Mouse (Mus musculus) forebrain, embryonic 12.5 days (tissue): ENCODE measurements around the gene Ubxn6. TPM values are rescaled to one million over a fixed set of nuclear protein-coding genes. Genes with fewer than 3 reads are reported as not detected.

ENCODE experiments used
- ATAC-seq: fragments of 200-750 bp; cut with Nextera tagmentation; 2 replicates; pipeline ENCODE4 v1.8.0; 2017; ENCODE audit warnings: moderate TSS enrichment; ENCODE audit not compliant: low FRiP score
- H3K27ac ChIP-seq: fragments of 300-500 bp; sonication (generic); 2 replicates; pipeline ENCODE4 v1.5.1; 2016; ENCODE audit warnings: mild to moderate bottlenecking
- H3K27me3 ChIP-seq: fragments of 300-500 bp; sonication (generic); 2 replicates; pipeline ENCODE4 v1.6.1; 2016; ENCODE audit warnings: mild to moderate bottlenecking
- H3K36me3 ChIP-seq: fragments of 300-500 bp; sonication (generic); replicated peaks from 2 replicates; pipeline ENCODE4 v1.6.1; 2016; ENCODE audit warnings: mild to moderate bottlenecking
- H3K4me1 ChIP-seq: fragments of 300-500 bp; sonication (generic); 2 replicates; pipeline ENCODE4 v1.6.1; 2016
- H3K4me2 ChIP-seq: fragments of 300-500 bp; sonication (generic); 2 replicates; pipeline ENCODE4 v1.6.1; 2016; ENCODE audit warnings: mild to moderate bottlenecking, moderate library complexity
- H3K4me3 ChIP-seq: fragments of 300-500 bp; sonication (generic); replicated peaks from 2 replicates; pipeline ENCODE4 v1.5.1; 2016; ENCODE audit warnings: mild to moderate bottlenecking
- H3K9ac ChIP-seq: fragments of 300-500 bp; sonication (generic); 2 replicates; pipeline ENCODE4 v1.6.1; 2016; ENCODE audit warnings: mild to moderate bottlenecking
- H3K9me3 ChIP-seq: fragments of 300-500 bp; sonication (generic); 2 replicates; pipeline ENCODE4 v1.6.1; 2016
- WGBS: fragments of 180-500 bp; shearing (Covaris S2); methylation state at CpG from one replicate; pipeline ENCODE4 v1.1.7; 2016; 5-methylcytosine and 5-hydroxymethylcytosine counted together
- polyA plus RNA-seq: library from polyadenylated mRNA; unstranded; fragments of >200 nt; fragmentation: Nextera tagmentation; extraction: Ambion mirVana; gene quantifications from 2 replicates; pipeline ENCODE4 v1.2.1, GENCODE M21; 2016

Ubxn6 gene
- 49.7 and 50.8 TPM in 2 replicates for polyA plus RNA-seq

GRCm38 (mm10) chr17:56074827-56075208 lies at the start of gene Ubxn6:
Gene Ubxn6, minus strand, starts transcription at chr17:56075028.
- under 1% methylated on average over 35 of the region's 35 CpGs for WGBS

GRCm38 (mm10) chr17:56123681-56124340 lies 49.0 kb upstream of the Ubxn6 start:
- Histone ChIP-seq H3K27me3 (peaks cover 80% of the 10 kb centered on the region), H3K9me3 (peaks cover 9% of the 10 kb centered on the region), H3K36me3 (peaks cover 4% of the 10 kb centered on the region; the same call in 1 of the 2 replicates), H3K4me2 (peak overlapping the region; percentile 57), H3K4me3 (peak overlapping the region; percentile 36), H3K27ac (no peak overlapping the region), H3K9ac (peak overlapping the region; percentile 22), H3K4me1 (peaks cover 16% of the 10 kb centered on the region)
- 53% methylated on average over 59 of the region's 59 CpGs for WGBS
- 0 out of 2 replicates have a peak, but pooled peaks have one; percentile 9 for ATAC-seq

More at GRCm38 (mm10) chr17:56074827-56075208, at the start of gene Ubxn6:
- Histone ChIP-seq H3K4me3 (peak within 1 kb of the TSS; percentile 62), H3K27me3 (no peaks in the 10 kb centered on the region), H3K4me1 (peaks cover 22% of the 10 kb centered on the region), H3K36me3 (peaks cover 32% of the 10 kb centered on the region), H3K9ac (peak within 1 kb of the TSS; percentile 71), H3K4me2 (peak within 1 kb of the TSS; percentile 76), H3K27ac (peak within 1 kb of the TSS; percentile 92), H3K9me3 (no peaks in the 10 kb centered on the region)
- peak; percentile 56 for ATAC-seq

- Histone ChIP-seq H3K4me1 (peaks cover 16% of the 10 kb centered on the region), H3K9ac (no peak overlapping the region), H3K9me3 (peaks cover 9% of the 10 kb centered on the region), H3K4me3 (no peak overlapping the region), H3K27me3 (peaks cover 86% of the 10 kb centered on the region), H3K4me2 (no peak overlapping the region), H3K36me3 (peaks cover 4% of the 10 kb centered on the region; the same call in 1 of the 2 replicates), H3K27ac (no peak overlapping the region)
- no peak for ATAC-seq
- 94% methylated on average over 12 of the region's 12 CpGs for WGBS
These were observed 48.3 kb upstream of the Ubxn6 start for GRCm38 (mm10) chr17:56123161-56123560.

GRCm38 (mm10) chr17:56121826-56122225 lies 47.0 kb upstream of the Ubxn6 start, which contains the start of gene Lrg1:
Gene Lrg1, minus strand, starts transcription at chr17:56122001.
- 46% methylated on average over 2 of the region's 2 CpGs for WGBS
- ATAC-seq, result no peak
- Histone ChIP-seq H3K27ac (no peak within 1 kb of the TSS), H3K4me2 (no peak within 1 kb of the TSS), H3K4me3 (no peak within 1 kb of the TSS), H3K9ac (no peak within 1 kb of the TSS), H3K9me3 (peaks cover 9% of the 10 kb centered on the region), H3K36me3 (0 out of 2 replicates have a peak, but pooled peaks cover 4% of the 10 kb centered on the region), H3K4me1 (peaks cover 21% of the 10 kb centered on the region), H3K27me3 (peaks cover 90% of the 10 kb centered on the region)

- Histone ChIP-seq H3K27me3 (peaks cover 95% of the 10 kb centered on the region), H3K9ac (no peak overlapping the region), H3K4me3 (no peak overlapping the region; the same call in 1 of the 2 replicates), H3K4me2 (0 out of 2 replicates have a peak overlapping the region, but pooled peaks have one; percentile 13), H3K4me1 (peaks cover 21% of the 10 kb centered on the region), H3K9me3 (peaks cover 9% of the 10 kb centered on the region), H3K36me3 (no peaks in the 10 kb centered on the region), H3K27ac (no peak overlapping the region)
- WGBS, result 9% methylated on average over 66 of the region's 66 CpGs
- no peak for ATAC-seq
These were observed 45.4 kb upstream of the Ubxn6 start for GRCm38 (mm10) chr17:56119981-56120880.

GRCm38 (mm10) chr17:56119431-56119830 lies 44.6 kb upstream of the Ubxn6 start:
- H3K27me3 ChIP-seq, result peaks cover 90% of the 10 kb centered on the region
- WGBS, result 53% methylated on average over 12 of the region's 12 CpGs
- H3K27ac ChIP-seq, result no peak overlapping the region

GRCm38 (mm10) chr17:56117251-56117710 lies 42.5 kb upstream of the Ubxn6 start, which contains the start of gene Plin5:
Gene Plin5, minus strand, starts transcription at chr17:56117596.
- Histone ChIP-seq H3K4me1 (peaks cover 15% of the 10 kb centered on the region), H3K36me3 (no peaks in the 10 kb centered on the region), H3K4me2 (peak within 1 kb of the TSS; percentile 52), H3K4me3 (peak within 1 kb of the TSS; percentile 27), H3K9ac (no peak within 1 kb of the TSS), H3K27me3 (peaks cover 69% of the 10 kb centered on the region), H3K27ac (no peak within 1 kb of the TSS), H3K9me3 (peaks cover 2% of the 10 kb centered on the region; the same call in 1 of the 2 replicates)
- peak; percentile 42; the same call in 1 of the 2 replicates for ATAC-seq
- WGBS, result 2% methylated on average over 27 of the region's 27 CpGs

More at GRCm38 (mm10) chr17:56119431-56119830, 44.6 kb upstream of the Ubxn6 start:
- no peak overlapping the region for H3K4me2 ChIP-seq
- H3K4me3 ChIP-seq, result no peak overlapping the region
- peaks cover 17% of the 10 kb centered on the region for H3K4me1 ChIP-seq
- H3K9ac ChIP-seq, result no peak overlapping the region
- H3K36me3 ChIP-seq, result no peaks in the 10 kb centered on the region
- ATAC-seq, result no peak
- peaks cover 9% of the 10 kb centered on the region for H3K9me3 ChIP-seq

- Histone ChIP-seq H3K9ac (no peak overlapping the region), H3K4me3 (no peak overlapping the region), H3K27me3 (peaks cover 58% of the 10 kb centered on the region), H3K27ac (no peak overlapping the region), H3K36me3 (no peaks in the 10 kb centered on the region), H3K4me2 (no peak overlapping the region), H3K4me1 (peaks cover 15% of the 10 kb centered on the region), H3K9me3 (no peaks in the 10 kb centered on the region)
- 82% methylated on average over 10 of the region's 10 CpGs for WGBS
- no peak for ATAC-seq
These were observed 41.4 kb upstream of the Ubxn6 start for GRCm38 (mm10) chr17:56116193-56116592.

- no peak overlapping the region for H3K4me3 ChIP-seq
- WGBS, result 65% methylated on average over 3 of the region's 3 CpGs
These were observed 37.9 kb upstream of the Ubxn6 start for GRCm38 (mm10) chr17:56112743-56113142.

GRCm38 (mm10) chr17:56111864-56112263 lies 37.0 kb upstream of the Ubxn6 start:
- Histone ChIP-seq H3K27me3 (peaks cover 18% of the 10 kb centered on the region), H3K4me3 (no peak overlapping the region), H3K27ac (no peak overlapping the region), H3K9me3 (no peaks in the 10 kb centered on the region), H3K4me1 (0 out of 2 replicates have a peak, but pooled peaks cover 3% of the 10 kb centered on the region), H3K4me2 (no peak overlapping the region), H3K9ac (no peak overlapping the region), H3K36me3 (0 out of 2 replicates have a peak, but pooled peaks cover 5% of the 10 kb centered on the region)
- ATAC-seq, result peak; percentile 42; the same call in 1 of the 2 replicates
- 45% methylated on average over 5 of the region's 5 CpGs for WGBS

More at GRCm38 (mm10) chr17:56112743-56113142, 37.9 kb upstream of the Ubxn6 start:
- H3K4me1 ChIP-seq, result peaks cover 8% of the 10 kb centered on the region
- no peak overlapping the region for H3K4me2 ChIP-seq
- 0 out of 2 replicates have a peak, but pooled peaks cover 5% of the 10 kb centered on the region for H3K36me3 ChIP-seq
- no peaks in the 10 kb centered on the region for H3K9me3 ChIP-seq
- H3K27ac ChIP-seq, result no peak overlapping the region
- peaks cover 26% of the 10 kb centered on the region for H3K27me3 ChIP-seq
- no peak overlapping the region for H3K9ac ChIP-seq
- no peak for ATAC-seq

- 0 out of 2 replicates have a peak, but pooled peaks cover 5% of the 10 kb centered on the region for H3K36me3 ChIP-seq
- no peak overlapping the region for H3K4me2 ChIP-seq
- H3K27me3 ChIP-seq, result peaks cover 10% of the 10 kb centered on the region; the same call in 1 of the 2 replicates
- 0 out of 2 replicates have a peak, but pooled peaks cover 3% of the 10 kb centered on the region for H3K4me1 ChIP-seq
- no peak overlapping the region for H3K27ac ChIP-seq
- no peak overlapping the region for H3K4me3 ChIP-seq
- 68% methylated on average over 1 of the region's 1 CpGs for WGBS
- no peaks in the 10 kb centered on the region for H3K9me3 ChIP-seq
- no peak overlapping the region for H3K9ac ChIP-seq
- ATAC-seq, result no peak
These were observed 36.2 kb upstream of the Ubxn6 start for GRCm38 (mm10) chr17:56111021-56111420.
